Mouse (Mus musculus) E14TG2a.4 (cell line): ENCODE measurements around the gene Ppm1h.

ENCODE experiments used
- H3K27me3 ChIP-seq: 2 replicates; pipeline ENCODE4 v1.6.1; 2014; ENCODE audit warnings: low read length, control low read depth; ENCODE audit not compliant: insufficient read depth
- H3K36me3 ChIP-seq: 2 replicates; pipeline ENCODE4 v1.6.1; 2014; ENCODE audit warnings: low read length, control low read depth; ENCODE audit not compliant: insufficient read depth
- H3K4me1 ChIP-seq: replicated peaks from 2 replicates; pipeline ENCODE4 v1.6.1; 2014; ENCODE audit warnings: low read depth, low read length, control low read depth
- H3K4me3 ChIP-seq: replicated peaks from 2 replicates; pipeline ENCODE4 v1.5.1; 2014; ENCODE audit warnings: mild to moderate bottlenecking, low read length
- H3K9me3 ChIP-seq: 2 replicates; pipeline ENCODE4 v1.6.1; 2014; ENCODE audit warnings: low read length, control low read depth
- CTCF ChIP-seq: conservative IDR thresholded peaks from 2 replicates; pipeline ENCODE4 v1.5.1; 2014; ENCODE audit warnings: low read length
- NANOG ChIP-seq: IDR thresholded peaks from 2 replicates; pipeline ENCODE4 v1.6.1; 2014; ENCODE audit warnings: borderline replicate concordance, low read length, mixed read lengths
- POU5F1 ChIP-seq: IDR thresholded peaks from 2 replicates; pipeline ENCODE4 v1.6.1; 2014; ENCODE audit warnings: low read length, borderline replicate concordance

The Ppm1h gene

GRCm38 (mm10) chr10:122715856-122716255 lies 37.3 kb downstream of the Ppm1h start:
- Histone ChIP-seq H3K9me3 (no peaks in the 10 kb centered on the region), H3K27me3 (no peaks in the 10 kb centered on the region), H3K4me1 (no peaks in the 10 kb centered on the region), H3K4me3 (no peak overlapping the region), H3K36me3 (no peaks in the 10 kb centered on the region)
- TF ChIP-seq POU5F1 (no peak), CTCF (no peak), NANOG (no peak)

GRCm38 (mm10) chr10:122716286-122716685 lies 37.7 kb downstream of the Ppm1h start:
- TF ChIP-seq CTCF: no peak
- no peak for TF ChIP-seq NANOG
- TF ChIP-seq POU5F1: no peak
- Histone ChIP-seq H3K4me3 (no peak overlapping the region), H3K36me3 (no peaks in the 10 kb centered on the region), H3K4me1 (no peaks in the 10 kb centered on the region), H3K27me3 (no peaks in the 10 kb centered on the region), H3K9me3 (no peaks in the 10 kb centered on the region)

- no peaks in the 10 kb centered on the region for H3K9me3 ChIP-seq
- no peak for TF ChIP-seq POU5F1
- no peak for TF ChIP-seq CTCF
- TF ChIP-seq NANOG: no peak
- H3K4me1 ChIP-seq: no peaks in the 10 kb centered on the region
- no peak overlapping the region for H3K4me3 ChIP-seq
- no peaks in the 10 kb centered on the region for H3K36me3 ChIP-seq
- H3K27me3 ChIP-seq: no peaks in the 10 kb centered on the region
Measured at GRCm38 (mm10) chr10:122716739-122717474, 38.3 kb downstream of the Ppm1h start.

DNA sequence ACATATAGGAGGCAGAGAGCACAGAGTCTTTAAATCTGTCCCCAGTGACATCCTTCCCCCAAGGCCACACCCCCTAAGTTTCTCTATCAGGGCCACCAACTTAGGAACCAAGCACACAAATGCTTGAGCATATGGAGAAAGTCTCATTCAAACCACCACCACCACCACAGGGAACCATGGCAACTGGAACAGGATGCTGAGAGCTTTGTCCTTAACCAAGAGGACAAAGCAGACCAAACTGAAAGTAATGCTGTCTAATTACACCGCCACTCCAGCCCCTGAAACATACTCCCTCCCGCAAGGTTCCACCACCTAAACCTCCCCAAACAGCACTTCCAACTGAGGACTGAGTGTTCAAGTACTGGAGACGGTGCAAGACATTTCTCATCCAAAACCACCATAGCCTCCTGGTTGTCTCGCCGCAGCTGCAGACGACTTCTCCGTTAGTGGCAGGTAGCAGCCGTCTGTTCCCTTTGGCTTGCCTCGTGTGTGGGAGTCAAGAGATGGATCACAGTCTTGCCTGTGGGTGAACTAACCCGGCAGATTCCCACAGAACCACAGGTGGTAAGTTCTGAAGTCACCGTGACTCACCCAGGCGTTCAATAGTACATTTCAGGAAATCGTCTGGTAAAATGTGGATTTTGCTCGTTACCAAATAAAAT lies 39.3 kb downstream of the Ppm1h start:
- Histone ChIP-seq H3K9me3 (no peaks in the 10 kb centered on the region), H3K4me3 (no peak overlapping the region), H3K36me3 (no peaks in the 10 kb centered on the region), H3K4me1 (no peaks in the 10 kb centered on the region), H3K27me3 (no peaks in the 10 kb centered on the region)
- TF ChIP-seq CTCF: no peak
- TF ChIP-seq POU5F1: no peak
- TF ChIP-seq NANOG: no peak

- no peaks in the 10 kb centered on the region for H3K36me3 ChIP-seq
Measured at GRCm38 (mm10) chr10:122718951-122719350, 40.4 kb downstream of the Ppm1h start.

DNA sequence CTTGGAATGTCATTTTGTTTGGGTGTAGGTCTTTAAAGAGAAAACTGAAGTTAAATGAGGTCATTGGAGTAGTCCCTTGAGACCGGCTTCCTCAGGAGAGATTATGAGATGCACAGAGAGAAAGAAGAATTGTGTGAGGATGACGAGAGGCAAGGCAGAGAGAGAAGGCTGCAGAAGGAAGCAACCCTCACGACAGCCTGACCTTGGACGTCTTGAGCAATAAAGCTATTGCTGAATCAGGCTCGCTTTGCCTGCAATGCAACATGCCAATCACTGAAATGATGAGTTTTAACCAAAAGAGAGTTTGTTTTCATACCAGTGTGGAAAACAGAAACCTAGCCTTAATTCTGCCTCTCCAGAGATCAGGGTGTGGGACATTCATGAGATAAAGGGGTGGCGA lies 43.5 kb downstream of the Ppm1h start:
- no peaks in the 10 kb centered on the region for H3K27me3 ChIP-seq
- H3K4me3 ChIP-seq: no peak overlapping the region
- H3K9me3 ChIP-seq: no peaks in the 10 kb centered on the region
- no peaks in the 10 kb centered on the region for H3K36me3 ChIP-seq
- H3K4me1 ChIP-seq: no peaks in the 10 kb centered on the region
- TF ChIP-seq CTCF: no peak
- TF ChIP-seq NANOG: no peak
- TF ChIP-seq POU5F1: no peak

More at GRCm38 (mm10) chr10:122718951-122719350, 40.4 kb downstream of the Ppm1h start:
- H3K27me3 ChIP-seq: no peaks in the 10 kb centered on the region
- no peaks in the 10 kb centered on the region for H3K4me1 ChIP-seq
- TF ChIP-seq CTCF (no peak), NANOG (no peak), POU5F1 (no peak)
- no peaks in the 10 kb centered on the region for H3K9me3 ChIP-seq
- H3K4me3 ChIP-seq: no peak overlapping the region

DNA sequence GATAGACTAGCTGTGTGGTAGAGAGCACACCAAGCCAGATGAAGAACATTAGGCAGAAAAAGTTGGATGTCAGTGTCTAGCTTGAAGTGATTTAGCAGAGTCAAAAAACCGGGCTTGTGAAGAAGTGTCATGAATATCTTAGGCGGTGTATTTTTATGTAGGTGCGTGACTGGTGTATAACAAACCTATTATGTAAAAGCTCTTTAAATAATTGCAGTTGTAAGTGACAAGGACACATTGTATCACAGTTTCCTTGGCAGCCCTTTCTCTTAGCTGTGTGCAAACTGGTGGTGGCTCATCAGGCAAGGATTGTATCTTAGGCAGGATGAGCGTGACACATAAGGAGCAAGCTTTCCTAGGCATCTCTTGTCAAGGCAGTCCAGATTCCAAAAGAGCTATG lies 46.1 kb downstream of the Ppm1h start:
- no peak overlapping the region for H3K4me3 ChIP-seq
- H3K27me3 ChIP-seq: no peaks in the 10 kb centered on the region
- TF ChIP-seq CTCF: no peak
- no peak for TF ChIP-seq POU5F1
- no peak for TF ChIP-seq NANOG
- H3K36me3 ChIP-seq: no peaks in the 10 kb centered on the region
- H3K4me1 ChIP-seq: no peaks in the 10 kb centered on the region
- no peaks in the 10 kb centered on the region for H3K9me3 ChIP-seq

- peaks cover 8% of the 10 kb centered on the region for H3K9me3 ChIP-seq
- H3K4me3 ChIP-seq: no peak overlapping the region
- no peak for TF ChIP-seq POU5F1
- TF ChIP-seq NANOG: no peak
- TF ChIP-seq CTCF: no peak
- no peaks in the 10 kb centered on the region for H3K36me3 ChIP-seq
- H3K27me3 ChIP-seq: no peaks in the 10 kb centered on the region
- no peaks in the 10 kb centered on the region for H3K4me1 ChIP-seq
Measured at GRCm38 (mm10) chr10:122727228-122727627, 48.7 kb downstream of the Ppm1h start.
